Mouse (Mus musculus) adrenal gland, adult 8-10 months (tissue): ENCODE data around the gene Acvr1b. TPM values are rescaled to one million over a fixed set of nuclear protein-coding genes. Genes with fewer than 3 reads are reported as not detected.

Experiments
- DNase-seq: peaks from one replicate; pipeline ENCODE4 v3.0.0; 2022
- total RNA-seq, 4 experiments: library from RNA; stranded (reverse); gene quantifications; 2 replicates each; pipeline ENCODE4 v1.2.4; 2022

The Acvr1b gene
- total RNA-seq, 4 experiments from 2014 or later: 8.6 to 15.4 (median 12.1) TPM

GRCm38 (mm10) chr15:101198850-101199249 is 25.0 kb downstream of the Acvr1b start:
- no peak for DNase-seq

GRCm38 (mm10) chr15:101200777-101201295 is 27.0 kb downstream of the Acvr1b start:
- DNase-seq: no peak

DNA sequence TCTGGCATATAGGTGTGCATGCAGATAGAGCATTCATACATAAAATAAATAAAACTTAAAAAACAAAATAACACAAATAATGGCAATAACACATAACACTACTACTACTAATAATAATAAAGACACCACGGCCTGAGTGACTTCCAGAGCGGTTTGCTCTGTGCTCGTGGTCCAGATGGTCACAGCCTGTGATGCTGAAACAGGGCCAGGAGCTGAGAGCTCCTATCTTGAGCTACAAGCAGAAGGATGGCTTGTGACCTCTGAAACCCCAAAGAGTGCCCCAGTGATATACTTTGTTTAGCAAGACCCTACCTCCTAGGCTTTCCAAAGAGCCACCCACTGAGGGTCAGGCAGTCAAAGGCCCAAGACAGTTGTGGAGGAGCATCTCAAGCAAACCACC is 27.5 kb downstream of the Acvr1b start:
- no peak for DNase-seq

- DNase-seq: no peak
Measured at GRCm38 (mm10) chr15:101203673-101204072, 29.8 kb downstream of the Acvr1b start.

GRCm38 (mm10) chr15:101204781-101205180 is 30.9 kb downstream of the Acvr1b start:
- DNase-seq: no peak

DNA sequence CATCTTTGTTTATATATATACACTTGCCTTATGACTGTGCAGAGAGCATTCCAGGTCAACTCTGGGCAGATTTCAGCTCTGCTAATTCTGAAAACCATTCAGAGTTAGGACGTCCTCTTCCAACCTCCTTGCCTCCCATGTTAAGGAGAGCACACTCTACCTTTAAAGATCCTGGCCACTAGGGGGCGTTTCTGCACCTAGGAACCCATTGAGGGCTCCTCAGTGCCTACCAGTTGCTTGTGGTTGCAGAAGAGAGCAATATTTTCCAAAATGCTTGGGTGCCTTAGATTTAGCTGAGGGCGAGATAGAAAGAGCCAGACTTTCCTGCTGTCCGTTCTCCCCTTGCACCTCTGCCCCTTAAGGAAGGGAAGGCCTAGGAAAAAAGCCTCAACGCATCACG is 36.4 kb downstream of the Acvr1b start:
- no peak for DNase-seq

GRCm38 (mm10) chr15:101210998-101211613 is 37.2 kb downstream of the Acvr1b start:
- no peak for DNase-seq

DNA sequence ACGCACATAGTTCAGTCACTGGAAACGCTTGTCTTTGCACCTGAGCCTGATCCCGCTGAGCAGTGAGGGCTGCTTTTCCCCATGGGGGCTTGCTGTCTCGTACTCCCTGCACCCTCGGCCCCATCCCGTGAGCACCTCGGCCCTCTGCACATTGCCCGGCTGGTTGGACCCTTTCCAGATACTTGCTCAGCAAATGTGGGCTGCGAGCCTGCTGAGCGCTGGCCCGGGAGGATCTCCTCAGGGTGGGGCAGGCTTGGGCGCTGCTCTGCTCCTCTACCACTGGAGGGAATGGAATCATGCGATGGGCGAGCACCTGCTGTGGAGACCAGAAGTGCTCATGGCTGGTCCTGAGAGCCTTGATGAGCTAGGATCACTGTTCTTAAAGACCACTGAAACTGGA is 38.6 kb downstream of the Acvr1b start:
- DNase-seq: no peak

DNA sequence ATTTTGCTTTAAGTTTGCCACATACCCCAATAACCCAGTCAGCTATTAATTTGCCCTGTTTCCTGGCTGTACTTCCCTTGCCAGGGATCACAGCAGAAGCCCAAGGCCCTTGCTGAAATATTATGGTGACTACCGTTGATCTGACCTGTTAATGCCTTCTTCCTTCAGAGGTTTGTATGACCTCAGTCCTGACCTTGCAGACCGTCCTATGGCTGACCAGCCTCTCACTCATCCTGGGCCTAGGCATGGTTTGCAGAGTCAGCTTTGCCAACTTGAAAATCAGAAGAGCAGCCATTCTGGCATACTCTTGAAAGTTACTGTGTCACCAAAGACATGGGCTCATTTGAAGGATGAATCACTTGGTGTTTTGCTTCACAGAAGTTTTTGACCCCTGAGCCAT is 41.3 kb downstream of the Acvr1b start:
- DNase-seq: no peak

DNA sequence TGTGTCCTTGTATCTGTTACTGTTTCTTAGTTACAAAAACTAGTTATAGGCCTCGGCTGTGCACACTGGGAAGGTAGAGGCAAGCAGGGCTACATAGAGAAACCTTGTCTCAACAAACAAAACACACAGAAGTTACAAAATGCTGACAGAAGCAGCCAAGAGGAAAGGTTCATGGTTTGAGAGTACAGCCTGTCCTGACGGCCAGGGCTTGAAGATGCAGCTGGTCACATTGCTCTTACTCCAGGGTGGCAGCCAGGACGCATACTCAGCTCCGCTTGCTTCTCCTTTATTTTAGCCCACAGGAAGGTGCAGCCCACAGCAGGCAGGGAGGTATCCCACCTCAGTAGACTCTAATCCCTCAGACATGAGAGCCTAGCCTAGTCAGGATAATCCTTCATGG is 42.2 kb downstream of the Acvr1b start:
- DNase-seq: no peak

- DNase-seq: no peak
Measured at GRCm38 (mm10) chr15:101220905-101221297, 47.0 kb downstream of the Acvr1b start.

DNA sequence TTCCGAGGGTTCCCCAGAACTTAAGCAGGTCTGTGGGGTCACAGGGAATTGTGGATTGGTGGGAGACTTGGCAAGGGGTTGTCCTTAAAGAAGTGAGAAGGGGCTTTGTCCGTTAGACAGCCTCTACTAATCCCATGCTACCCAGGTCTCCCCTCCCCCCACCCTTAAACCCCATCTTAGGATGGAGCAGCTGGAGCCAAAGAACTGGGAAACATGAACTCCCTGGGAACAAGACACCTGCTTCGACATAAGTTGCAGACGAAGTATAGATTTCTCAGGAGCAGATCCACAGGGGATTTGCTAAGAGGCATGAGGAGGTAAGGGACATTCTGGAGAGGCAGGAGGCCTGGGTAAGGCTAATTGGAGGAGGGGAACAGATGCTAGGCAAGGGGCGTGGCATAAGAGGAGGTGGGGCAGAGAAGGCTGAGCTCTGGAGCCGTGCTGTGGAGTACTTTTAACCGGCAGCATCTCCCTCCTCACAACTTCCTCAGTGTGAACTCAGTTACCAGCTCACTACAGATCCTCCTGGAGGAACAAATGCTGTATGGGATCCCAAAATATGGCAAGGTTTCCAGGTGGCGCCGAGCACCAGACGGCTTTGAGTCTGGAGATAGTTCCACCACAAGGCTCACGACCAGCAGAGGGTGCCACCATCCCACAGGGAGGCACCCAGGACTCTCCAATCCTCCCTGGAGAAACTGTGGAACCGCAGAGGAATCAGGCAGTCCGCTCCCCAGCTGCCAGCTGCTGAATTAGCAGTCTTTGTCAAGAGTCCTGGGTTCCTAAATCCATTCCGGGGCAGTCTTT is 47.6 kb downstream of the Acvr1b start:
- peak; percentile 83 for DNase-seq

DNA sequence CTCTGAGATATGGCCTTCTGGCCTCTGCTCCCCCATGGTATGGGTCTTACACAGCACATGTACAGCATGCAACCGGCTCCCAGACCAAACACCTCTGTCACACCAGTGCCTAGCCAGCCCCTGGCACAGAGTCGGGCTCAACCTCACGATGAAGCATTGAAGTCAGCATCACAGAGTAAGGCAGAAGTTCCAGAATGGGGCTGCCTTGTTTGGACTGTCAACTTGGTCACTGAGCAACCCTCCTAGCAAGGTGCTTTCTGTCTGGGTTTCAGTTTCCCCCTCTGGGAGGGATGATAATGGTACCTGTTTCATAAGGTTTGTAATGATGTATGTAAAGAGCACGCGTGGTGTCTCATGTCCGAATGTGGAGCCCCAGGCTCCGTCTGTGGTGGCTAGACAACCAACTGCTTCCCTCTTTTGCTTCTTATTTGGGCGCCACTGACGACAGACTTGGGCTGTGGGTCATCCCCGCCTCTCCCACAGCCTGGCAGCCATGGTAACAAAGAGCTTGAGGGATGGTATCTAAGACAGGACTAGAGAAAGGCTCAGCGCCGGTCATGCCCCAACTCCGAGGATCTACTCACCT is 49.1 kb downstream of the Acvr1b start:
- DNase-seq: no peak

- DNase-seq: no peak
Measured at GRCm38 (mm10) chr15:101223596-101223995, 49.7 kb downstream of the Acvr1b start.

DNA sequence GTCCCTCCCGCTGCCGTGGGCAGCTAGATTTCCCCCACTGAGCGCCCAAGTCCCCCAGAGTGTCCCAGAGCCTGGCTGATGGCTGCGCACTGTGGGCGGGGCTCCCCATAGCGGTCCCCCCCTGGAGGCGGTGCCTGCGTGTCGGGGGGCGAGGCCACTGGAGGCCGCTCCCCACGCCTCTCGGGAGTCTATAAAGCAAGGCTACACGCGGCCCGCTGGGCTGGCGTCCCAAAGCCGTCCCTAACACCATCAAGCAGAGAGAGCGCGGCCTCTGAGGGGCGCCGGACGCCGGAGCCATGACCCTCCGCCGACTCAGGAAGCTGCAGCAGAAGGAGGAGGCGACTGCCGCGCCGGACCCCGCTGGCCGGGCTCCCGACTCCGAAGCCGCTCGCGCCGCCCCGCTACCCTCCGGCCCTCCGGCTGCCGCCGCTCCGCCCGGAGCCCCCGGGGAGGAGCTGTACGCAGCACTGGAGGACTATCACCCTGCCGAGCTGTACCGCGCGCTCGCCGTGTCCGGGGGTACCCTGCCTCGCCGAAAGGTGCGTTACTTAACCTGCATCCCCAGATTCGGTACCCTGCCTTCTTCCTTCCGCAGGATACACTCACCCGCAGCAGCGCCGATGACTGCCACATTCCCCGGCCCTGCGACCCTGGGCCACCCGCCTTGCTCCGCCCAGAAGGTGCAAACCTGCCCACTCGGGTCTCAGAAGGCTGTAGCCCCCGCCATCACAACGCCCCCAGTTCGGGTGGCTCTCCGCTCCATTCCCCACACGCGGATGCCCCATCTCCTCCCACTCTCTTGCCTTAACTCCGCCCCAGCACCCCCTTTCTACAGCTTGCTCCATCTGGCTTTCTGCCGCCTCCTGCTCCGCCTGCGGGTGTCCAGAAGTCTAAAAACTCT is 50.4 kb downstream of the Acvr1b start, which contains the start of gene Grasp:
TSS of gene Grasp (plus strand) at position 183 of the 901 bp plus-strand sequence.
- peak; percentile 90 for DNase-seq

DNA sequence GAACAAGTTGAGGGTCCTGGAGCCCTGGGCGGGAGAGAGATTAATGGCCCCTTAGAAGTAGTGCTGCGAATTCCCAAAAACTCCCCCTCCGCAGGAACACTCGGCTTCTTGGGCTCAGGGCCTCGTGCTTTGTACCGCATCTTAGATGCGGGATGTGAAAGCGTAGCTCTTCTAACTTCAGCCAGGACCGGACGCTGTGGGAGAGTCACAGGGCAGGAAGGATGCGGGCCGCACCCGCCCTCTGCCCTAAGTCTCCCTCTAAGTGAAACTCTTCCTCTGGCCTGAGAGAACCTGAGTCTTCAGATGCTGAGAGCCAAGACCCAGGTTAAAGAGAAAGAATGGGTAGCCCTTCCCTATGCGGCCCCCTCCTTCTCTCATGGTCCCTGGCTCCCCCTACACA is 51.1 kb downstream of the Acvr1b start:
- no peak for DNase-seq

GRCm38 (mm10) chr15:101227971-101228370 is 54.1 kb downstream of the Acvr1b start:
- no peak for DNase-seq

GRCm38 (mm10) chr15:101228866-101229590 is 55.2 kb downstream of the Acvr1b start:
- peak; percentile 79 for DNase-seq

DNA sequence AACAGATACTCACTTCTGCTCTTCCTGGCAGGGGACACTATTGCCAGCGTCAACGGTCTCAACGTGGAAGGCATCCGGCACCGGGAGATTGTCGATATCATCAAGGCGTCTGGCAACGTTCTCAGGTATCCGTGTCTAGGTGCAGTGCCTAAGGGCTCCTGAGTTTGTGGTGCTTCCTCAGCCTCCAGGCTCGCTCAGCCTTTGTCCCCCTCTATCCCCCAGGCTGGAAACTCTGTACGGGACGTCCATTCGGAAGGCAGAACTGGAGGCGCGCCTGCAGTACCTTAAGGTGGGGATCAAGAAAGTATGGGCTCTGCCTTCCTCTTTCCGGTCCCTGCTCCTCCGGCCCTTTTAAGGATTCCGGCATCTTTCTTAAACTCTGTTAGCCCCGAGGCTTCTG is 56.6 kb downstream of the Acvr1b start:
- no peak for DNase-seq

DNA sequence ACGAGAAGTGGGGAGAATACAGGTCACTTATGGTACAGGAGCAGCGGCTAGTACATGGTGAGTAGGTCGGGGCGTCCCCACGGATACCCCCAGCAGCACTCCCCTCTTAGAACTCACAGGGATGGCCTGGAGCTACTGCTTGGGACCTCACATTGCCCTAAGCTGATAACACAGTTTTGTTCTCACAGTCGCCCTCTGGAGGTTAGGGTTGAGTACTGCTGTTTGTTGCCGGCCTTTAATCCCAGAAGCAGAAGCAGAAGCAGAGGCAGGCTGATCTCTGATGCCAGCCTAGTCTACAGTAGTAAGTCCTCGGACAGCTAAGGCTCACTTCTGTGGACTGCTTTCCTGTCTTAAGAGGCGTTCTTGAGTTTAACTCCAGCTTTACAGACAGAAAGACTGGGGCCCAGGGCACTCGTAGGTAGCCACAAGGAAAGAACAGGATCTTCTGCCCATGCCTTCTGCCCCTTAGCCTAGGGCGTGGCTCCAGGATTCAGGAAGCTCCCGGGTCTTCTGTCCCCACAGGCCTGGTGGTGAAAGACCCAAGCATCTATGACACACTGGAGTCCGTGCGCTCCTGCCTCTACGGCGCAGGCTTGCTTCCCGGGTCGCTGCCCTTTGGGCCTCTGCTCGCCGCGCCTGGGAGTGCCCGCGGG is 57.3 kb downstream of the Acvr1b start:
- no peak for DNase-seq

DNA sequence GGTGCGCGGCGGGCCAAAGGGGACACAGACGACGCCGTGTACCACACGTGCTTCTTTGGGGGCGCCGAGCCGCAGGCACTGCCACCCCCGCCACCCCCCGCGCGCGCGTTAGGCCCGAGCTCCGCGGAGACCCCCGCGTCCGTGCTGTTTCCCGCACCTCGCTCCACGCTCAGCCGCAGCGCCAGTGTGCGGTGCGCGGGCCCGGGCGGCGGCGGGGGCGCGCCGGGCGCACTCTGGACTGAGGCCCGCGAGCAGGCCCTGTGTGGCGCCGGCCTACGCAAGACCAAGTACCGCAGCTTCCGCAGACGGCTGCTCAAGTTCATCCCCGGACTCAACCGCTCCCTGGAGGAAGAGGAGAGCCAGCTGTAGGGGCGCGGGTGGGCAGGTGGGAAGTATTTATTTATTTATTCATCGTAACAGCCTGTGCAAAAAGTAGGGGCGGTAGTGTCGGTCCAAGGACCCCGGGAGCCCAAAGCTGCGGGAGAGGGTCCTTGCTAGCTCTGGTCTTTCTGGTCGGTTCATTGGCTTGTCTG is 57.8 kb downstream of the Acvr1b start:
- DNase-seq: no peak
